Mouse (Mus musculus) lung, adult 2 months (tissue): ENCODE data around the gene Tmem120b. TPM values are rescaled to one million over a fixed set of nuclear protein-coding genes. Genes with fewer than 3 reads are reported as not detected.

Experiments used
- DNase-seq: peaks from one replicate; pipeline ENCODE4 v3.0.0; 2022
- H3K4me1 ChIP-seq: fragments of 200-500 bp; 2 replicates; pipeline ENCODE4 v1.6.1; 2011; ENCODE audit warnings: low read length; ENCODE audit not compliant: control insufficient read depth, insufficient read depth
- H3K4me3 ChIP-seq: fragments of 200-500 bp; replicated peaks from 2 replicates; pipeline ENCODE3; 2011; ENCODE audit warnings: low read depth, mild to moderate bottlenecking, control low read depth, low read length; ENCODE audit errors: extremely low read depth
- CTCF ChIP-seq: fragments of 200-500 bp; IDR thresholded peaks from 2 replicates; pipeline ENCODE4 v1.5.1; 2011; ENCODE audit warnings: mild to moderate bottlenecking, low read length, control low read depth; ENCODE audit not compliant: insufficient read depth
- POLR2A ChIP-seq: fragments of 200-500 bp; IDR thresholded peaks from 2 replicates; pipeline ENCODE4 v1.6.1; 2011; ENCODE audit warnings: low read depth, mild to moderate bottlenecking, control low read depth, low read length, borderline replicate concordance; ENCODE audit errors: extremely low read depth
- WGBS: fragments of 180-500 bp; shearing (Covaris S2); methylation state at CpG from one replicate; pipeline ENCODE4 v1.1.7; 2018; 5-methylcytosine and 5-hydroxymethylcytosine counted together
- polyA plus RNA-seq: library from polyadenylated mRNA; depleted of rRNA; stranded (reverse); fragments of >200 nt; gene quantifications from 2 replicates; pipeline ENCODE4 v1.2.3, GENCODE M21; 2012

Tmem120b gene
- polyA plus RNA-seq, 1 experiment = 12.1 TPM

DNA sequence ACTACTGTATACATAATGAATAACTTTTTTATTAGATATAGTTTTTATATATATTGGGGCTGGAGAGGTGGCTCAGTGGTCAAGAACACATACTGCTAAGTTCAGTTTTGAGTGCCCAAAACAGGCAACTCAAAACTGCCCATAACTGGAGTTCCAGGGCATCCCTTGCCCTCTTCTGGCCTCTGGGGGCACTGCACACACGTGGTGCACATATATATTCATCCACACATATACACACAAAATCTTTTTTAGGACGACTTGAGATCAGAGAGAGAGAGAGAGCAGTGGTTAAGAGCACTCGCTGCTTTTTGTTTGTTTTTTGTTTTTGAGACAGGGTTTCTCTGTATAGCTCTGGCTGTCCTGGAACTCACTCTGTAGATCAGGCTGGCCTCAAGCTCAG, 36.9 kb upstream of the Tmem120b start:
- DNase-seq = no peak
- Histone ChIP-seq H3K4me1 (peaks cover 9% of the 10 kb centered on the region), H3K4me3 (no peak overlapping the region)
- WGBS = 92% methylated on average over 3 of the region's 3 CpGs
- TF ChIP-seq CTCF (0 out of 2 replicates have a peak, but pooled peaks have one; percentile 9), POLR2A (no peak)

DNA sequence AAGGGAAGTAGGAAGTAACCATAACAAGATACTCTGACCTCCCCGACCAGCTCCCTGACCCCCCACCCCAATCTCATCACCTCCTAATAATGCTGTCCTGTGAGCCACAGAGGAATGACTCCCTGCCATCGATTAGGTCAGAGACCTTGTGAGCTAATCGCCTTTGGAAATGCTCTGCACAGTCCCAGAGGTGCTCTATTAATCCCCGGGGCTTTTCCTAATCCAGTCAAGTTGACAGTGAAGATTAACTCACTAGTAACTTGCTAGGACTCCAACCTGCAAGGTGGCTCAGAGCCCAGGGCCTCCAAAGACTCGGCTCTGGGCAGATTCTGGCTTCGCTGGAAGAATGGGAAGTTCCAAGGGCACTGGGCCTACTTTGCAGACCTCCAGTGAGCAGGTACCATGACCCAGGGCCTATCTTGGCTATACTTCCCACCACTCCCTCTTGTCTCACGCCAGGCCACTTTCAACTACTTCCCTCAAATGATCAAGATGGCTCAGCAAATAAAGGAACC, 34.5 kb upstream of the Tmem120b start:
- Histone ChIP-seq H3K4me1 (peaks cover 2% of the 10 kb centered on the region; the same call in 1 of the 2 replicates), H3K4me3 (no peak overlapping the region)
- no peak for DNase-seq
- 68% methylated on average over 7 of the region's 7 CpGs for WGBS
- no peak for TF ChIP-seq CTCF

DNA sequence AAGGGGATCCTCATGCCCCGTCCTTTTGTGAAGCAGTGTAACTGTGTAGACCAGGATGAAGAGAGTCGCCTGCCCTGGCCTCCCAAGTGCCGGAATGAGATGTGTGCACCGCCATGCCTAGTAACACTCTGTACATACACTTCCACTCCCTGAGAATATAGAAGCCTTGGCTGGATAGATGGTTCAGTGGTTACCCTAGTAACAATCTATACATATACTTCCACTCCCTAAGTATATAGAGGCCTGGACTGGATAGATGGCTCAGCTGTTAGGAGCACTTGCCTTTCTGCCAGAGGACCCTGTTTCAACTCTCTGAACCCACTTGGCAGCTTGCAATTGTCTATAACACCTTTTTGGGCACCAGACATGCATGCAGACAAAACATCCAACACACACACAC, 33.1 kb upstream of the Tmem120b start:
- TF ChIP-seq CTCF (no peak), POLR2A (no peak)
- 73% methylated on average over 4 of the region's 4 CpGs for WGBS
- H3K4me3 ChIP-seq = no peak overlapping the region
- DNase-seq = no peak
- peaks cover 2% of the 10 kb centered on the region; the same call in 1 of the 2 replicates for H3K4me1 ChIP-seq

DNA sequence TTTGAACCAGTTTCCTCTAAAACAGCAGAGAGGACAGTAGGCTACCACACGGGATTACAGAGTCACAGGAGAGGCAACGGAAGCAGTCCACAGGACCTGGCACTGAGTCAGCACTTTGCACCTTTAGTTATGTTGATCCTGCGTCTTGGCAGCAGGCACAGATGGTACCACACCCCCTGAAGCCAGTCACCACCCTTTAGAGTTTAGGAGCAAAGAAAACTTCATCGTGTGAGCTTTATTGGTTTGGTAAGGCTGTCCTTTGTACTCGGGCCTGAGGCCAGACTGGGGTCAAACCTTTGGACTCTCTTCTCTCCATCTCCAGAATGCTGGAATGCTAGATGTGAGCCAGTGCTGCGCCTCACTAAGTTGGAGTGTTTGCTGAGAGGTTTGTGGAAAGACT, 32.7 kb upstream of the Tmem120b start:
- WGBS = 10% methylated on average over 6 of the region's 6 CpGs
- DNase-seq = peak; percentile 46
- Histone ChIP-seq H3K4me3 (no peak overlapping the region), H3K4me1 (peaks cover 2% of the 10 kb centered on the region; the same call in 1 of the 2 replicates)
- TF ChIP-seq POLR2A = no peak
- no peak for TF ChIP-seq CTCF

DNA sequence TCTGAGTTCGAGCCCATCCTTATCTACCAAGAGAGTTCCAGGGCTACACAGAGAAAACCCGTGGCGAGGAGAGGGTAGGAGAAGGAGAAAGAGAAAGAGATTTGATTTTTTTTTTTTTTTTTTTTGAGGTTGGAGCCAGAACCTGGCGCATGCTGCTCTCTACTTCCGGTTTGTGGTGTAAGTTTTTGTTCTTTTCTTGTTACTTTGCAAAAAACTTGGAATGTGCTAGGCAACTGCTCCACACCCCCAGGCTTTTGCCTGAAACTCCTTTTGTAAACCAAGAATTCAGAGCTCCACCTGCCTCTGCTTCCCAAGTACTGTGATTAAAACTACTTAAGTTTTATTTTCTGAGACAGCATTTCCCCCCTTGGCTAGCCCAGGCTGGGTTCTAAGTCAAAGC, 30.1 kb upstream of the Tmem120b start:
- WGBS = 55% methylated on average over 5 of the region's 5 CpGs
- no peak for TF ChIP-seq POLR2A
- no peak for TF ChIP-seq CTCF
- no peak for DNase-seq
- peaks cover 2% of the 10 kb centered on the region; the same call in 1 of the 2 replicates for H3K4me1 ChIP-seq
- no peak overlapping the region for H3K4me3 ChIP-seq

DNA sequence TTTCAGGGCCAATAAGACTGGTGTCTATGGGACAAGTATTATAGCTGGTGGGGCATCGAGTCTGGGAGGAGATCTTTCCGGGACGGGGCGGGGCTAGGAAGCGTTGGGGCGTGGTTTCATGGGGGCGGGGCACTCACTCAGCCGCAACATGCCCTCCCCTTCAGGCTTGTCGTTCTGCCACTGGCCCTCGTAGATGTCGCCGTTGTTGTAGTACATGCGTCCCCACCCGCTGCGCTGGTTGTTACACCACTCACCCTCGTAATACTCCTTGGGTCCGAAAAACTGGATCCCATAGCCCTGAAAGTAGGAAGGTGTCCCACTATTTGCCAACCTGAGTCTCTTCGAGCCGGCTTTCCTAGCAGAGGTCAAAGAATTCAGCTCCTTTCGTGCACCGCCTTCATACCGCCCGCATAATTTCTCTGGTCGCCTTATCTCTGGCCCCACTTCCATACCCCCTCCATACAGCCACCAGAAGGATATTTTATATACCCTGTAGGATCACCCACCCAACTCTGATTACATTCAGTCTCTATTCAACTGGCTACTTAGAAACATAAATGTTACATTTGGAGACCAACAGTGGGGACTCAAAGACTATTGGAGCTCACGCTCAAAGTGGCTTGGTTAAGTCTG, 29.0 kb upstream of the Tmem120b start:
- peak overlapping the region; percentile 50 for H3K4me3 ChIP-seq
- peak; percentile 88; the same call in 1 of the 2 replicates for TF ChIP-seq POLR2A
- no peak for TF ChIP-seq CTCF
- DNase-seq = peak; percentile 87
- peaks cover 2% of the 10 kb centered on the region; the same call in 1 of the 2 replicates for H3K4me1 ChIP-seq
- WGBS = 4% methylated on average over 25 of the region's 25 CpGs

DNA sequence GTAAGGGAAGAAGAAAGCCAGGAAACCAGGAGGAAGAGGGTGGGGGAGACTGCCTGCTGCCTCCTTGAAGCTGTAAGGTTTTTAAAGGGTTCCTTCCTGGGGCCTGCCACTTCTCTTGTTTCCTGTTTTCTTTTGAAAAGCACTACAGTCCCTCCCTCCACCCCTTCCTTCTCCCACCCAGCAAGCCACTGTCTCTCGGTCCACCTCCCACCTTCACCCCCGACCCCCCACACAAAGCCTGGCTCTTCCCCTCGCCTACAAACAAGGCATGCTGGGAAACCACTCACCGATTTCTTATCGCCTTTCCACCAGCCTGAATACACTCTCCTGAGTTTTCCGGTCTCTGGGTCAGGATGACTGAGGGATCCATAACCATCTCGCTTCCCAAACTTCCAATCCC, 27.4 kb upstream of the Tmem120b start:
- WGBS = 32% methylated on average over 7 of the region's 7 CpGs
- TF ChIP-seq POLR2A = no peak
- no peak for TF ChIP-seq CTCF
- no peak for DNase-seq
- H3K4me3 ChIP-seq = no peak overlapping the region
- H3K4me1 ChIP-seq = no peaks in the 10 kb centered on the region; the same call in 1 of the 2 replicates

DNA sequence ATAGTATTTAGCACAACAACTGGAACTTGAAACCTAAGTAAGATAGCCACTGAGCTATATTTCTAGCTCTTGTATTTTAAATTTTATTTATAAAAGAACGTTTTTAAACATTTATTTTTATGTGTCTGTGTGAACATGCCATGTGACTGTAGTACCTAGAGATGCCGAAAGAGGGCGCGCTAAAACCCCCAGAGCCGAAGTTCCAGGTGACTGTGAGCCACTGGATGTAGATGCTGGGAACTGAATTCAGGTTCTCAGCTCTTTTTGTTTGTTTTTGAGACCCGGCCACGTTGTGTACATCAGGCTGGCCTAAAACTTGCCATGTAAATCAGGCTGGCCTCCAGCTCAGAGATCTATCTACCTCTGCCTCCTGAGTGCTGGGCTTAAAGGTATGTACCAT, 24.4 kb upstream of the Tmem120b start:
- 23% methylated on average over 7 of the region's 7 CpGs for WGBS
- TF ChIP-seq POLR2A = no peak
- TF ChIP-seq CTCF = peak; percentile 49; the same call in 1 of the 2 replicates
- Histone ChIP-seq H3K4me1 (no peaks in the 10 kb centered on the region), H3K4me3 (no peak overlapping the region)
- DNase-seq = peak; percentile 43

DNA sequence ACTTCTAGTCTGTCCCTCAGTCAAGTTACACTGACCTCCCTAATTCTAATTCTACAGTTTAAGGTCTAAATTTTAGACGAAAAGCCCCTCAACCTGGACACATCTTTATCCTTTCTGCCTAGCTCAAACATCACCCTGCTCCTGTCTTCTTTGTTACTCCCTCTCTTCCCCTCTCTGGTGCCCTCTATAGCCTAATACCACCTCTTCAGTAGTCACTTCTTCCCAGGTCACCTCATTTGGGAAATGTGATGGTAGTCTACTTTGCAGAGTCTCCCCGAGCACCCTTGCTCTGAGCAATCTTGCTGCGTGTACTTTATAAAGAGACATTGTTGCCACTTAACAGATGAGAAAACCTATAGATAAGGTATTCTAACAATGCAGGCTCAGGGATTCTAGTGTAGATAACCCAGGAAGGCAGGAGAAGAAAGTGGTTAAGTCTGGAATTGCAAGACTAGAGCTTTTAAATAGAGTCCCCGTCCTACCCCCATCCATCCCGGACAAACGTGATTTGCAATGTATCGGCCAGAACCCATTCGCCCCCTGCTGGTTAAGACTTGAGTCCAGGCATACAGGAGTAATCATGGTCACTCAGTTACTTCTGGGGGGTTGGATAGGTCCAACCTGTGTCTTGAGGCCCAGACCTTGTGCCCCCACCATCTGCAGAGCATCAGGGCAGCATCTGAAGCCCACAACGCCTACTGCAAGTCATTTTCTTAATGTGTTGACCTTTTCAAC, 22.5 kb upstream of the Tmem120b start:
- WGBS = 23% methylated on average over 9 of the region's 9 CpGs
- peak; percentile 51 for DNase-seq
- no peaks in the 10 kb centered on the region for H3K4me1 ChIP-seq
- no peak overlapping the region for H3K4me3 ChIP-seq
- TF ChIP-seq POLR2A = no peak
- peak; percentile 78 for TF ChIP-seq CTCF
